Mouse (Mus musculus): ENCODE results near the gene Gm1993. TPM values are rescaled to one million over a fixed set of nuclear protein-coding genes. Genes with fewer than 3 reads are reported as not detected.
"Not testable (repeated sequence)": the region's sequence is repeated elsewhere in the genome, so short reads cannot be mapped to it uniquely, and the experiment has no call there.

Gene Gm1993
- total RNA-seq (2021): not detected
- long read RNA-seq, experiment 1: 0 reads
- long read RNA-seq, experiment 2: 0 reads

GRCm38 (mm10) chrX:25570352-25570751 is at the start of gene Gm1993:
Gm1993 (minus strand) TSS chrX:25570452.
- not testable (repeated sequence) for DNase-seq
